Mouse (Mus musculus): ENCODE data around the gene Inca1.

- no peak for TF ChIP-seq CTCF (IDR thresholded peaks at IDR 0.05; ENCODE audit: low read depth)
- 0 out of 2 replicates have a peak, but pooled peaks have one; percentile 17 for TF ChIP-seq EP300 (IDR thresholded peaks at IDR 0.05; ENCODE audit: low read depth)
Measured at GRCm38 (mm10) chr11:70650322-70651175, 49.4 kb downstream of the Inca1 start.
